Mouse (Mus musculus) heart, adult 11 months (tissue): Measurements from ENCODE around the gene Ptpn5.
A peak's percentile ranks its signal among the peaks of the same experiment; 100 is the strongest.

Source experiments
- DNase-seq: peaks from one replicate; pipeline ENCODE4 v3.0.0; 2022

Ptpn5 gene

DNA sequence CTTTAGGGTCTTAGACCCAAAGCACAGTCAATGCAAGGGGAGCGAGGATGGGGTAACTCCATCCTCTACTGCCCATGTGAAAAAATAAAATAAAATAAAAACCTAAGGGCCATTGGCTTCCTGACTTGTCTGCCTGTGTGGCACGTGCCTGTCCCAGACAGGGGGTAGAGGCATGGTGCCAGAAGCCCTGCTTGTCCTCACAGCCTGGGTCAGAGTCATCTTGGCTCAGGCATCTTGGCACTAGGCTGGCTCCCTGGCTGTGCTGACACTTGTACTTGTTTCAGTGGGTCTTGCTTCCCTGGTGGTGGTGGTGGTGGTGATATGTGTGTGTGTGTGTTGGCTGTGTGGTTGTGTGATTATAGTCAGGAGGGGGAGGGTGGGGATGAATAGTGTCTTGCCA lies 78.8 kb downstream of the Ptpn5 start:
- DNase-seq, result peak; percentile 98

DNA sequence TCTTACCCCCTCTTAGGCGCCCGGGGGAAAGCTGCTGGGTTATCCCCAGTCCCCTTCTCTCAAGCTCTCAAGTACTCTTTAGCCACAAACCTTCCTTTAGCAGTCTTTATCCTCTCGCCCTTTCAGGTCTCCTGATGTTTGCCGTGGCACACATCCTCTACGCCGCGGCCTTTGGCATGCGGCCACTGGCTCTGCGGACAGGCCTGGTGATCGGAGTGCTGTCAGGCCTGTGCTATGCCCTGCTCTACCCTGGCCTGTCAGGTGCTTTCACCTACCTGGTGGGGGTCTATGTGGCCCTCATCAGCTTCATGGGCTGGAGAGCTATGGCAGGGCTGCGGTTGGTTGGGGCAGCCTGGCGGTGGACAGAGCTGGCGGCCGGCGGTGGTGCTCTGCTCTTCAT lies 80.2 kb downstream of the Ptpn5 start:
- peak; percentile 95 for DNase-seq

DNA sequence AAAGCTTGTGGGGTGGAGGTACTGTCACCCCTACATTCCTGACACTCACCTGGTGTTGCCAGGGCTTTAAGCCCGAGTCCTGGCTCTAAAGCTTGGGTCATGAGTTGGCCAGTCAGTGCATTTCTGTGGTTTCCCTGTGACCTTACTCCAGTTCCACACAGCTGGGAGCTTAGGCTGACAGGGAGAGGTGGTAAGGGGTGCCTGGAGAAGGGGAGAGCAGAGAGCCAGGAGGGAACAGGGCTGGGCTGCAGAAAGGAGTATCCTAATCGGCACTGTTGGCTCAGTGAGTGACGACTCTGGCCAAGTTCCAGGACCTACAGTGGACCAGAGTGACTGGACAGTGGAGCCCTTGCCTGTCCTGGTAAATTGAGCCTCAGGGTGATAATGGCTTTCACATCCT lies 81.2 kb downstream of the Ptpn5 start:
- DNase-seq, result peak; percentile 97

DNA sequence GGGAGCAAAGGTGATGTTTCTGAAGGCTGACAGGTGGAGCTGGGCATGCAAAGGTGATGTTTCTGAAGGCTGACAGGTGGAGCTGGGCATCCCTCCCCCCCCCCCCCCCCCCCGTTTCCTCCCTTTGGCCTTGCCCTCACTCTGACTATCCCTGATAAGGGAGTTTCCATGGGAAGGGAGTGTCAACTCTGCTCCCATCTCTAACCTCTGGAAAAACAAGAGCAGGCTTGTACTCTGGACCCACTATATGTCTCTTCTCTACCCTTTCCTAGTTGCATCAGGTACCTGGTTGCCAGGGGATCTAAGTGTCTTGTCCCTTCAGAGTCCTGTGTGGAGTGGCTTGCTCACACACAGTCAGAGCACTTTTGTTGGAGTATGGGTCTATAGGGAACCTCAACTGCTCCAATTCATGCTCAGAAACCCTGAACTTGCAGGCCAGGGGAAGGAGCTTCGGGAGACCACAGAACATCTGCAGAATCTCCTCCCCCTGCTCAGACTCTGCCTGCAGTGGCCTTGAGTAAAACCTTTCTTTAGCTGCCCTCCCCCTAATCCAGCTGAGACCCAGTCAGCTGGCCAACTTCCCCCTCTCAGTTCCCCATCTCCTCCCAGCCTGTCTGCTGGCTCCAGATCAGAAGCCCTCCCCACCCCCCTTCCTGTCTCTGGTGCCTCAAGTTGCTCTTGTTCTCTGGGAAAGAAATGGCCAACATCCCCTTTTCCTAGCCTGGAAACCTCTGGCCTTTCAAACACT lies 81.9 kb downstream of the Ptpn5 start:
- peak; percentile 99 for DNase-seq

DNA sequence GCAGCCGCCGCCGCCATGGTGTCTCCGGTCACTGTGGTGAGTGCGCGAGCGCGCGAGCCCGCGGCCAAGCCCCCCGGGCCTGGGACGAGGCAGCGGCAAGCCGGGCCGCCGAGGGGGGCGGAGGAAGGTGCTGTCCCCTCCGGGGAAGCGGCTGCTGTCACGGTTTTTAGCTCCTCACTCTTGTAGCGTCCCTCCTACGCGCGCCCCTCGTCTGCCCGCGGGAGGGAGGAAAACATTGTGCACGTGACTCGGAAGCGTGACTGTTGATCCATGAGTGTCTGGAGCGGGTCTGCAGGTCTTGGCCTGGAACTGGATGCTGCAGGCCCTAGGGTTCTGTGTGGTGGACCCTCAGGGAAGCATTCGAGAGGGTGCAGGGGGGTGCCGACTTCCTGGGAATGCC lies 82.7 kb downstream of the Ptpn5 start:
- no peak for DNase-seq

GRCm38 (mm10) chr7:47050366-47050765 lies 83.1 kb downstream of the Ptpn5 start, which contains the start of gene Tmem86a:
TSS of gene Tmem86a (plus strand) at chr7:47050601.
- DNase-seq, result peak; percentile 100

- peak; percentile 91 for DNase-seq
Observed at GRCm38 (mm10) chr7:47042823-47043490, 90.5 kb downstream of the Ptpn5 start.

DNA sequence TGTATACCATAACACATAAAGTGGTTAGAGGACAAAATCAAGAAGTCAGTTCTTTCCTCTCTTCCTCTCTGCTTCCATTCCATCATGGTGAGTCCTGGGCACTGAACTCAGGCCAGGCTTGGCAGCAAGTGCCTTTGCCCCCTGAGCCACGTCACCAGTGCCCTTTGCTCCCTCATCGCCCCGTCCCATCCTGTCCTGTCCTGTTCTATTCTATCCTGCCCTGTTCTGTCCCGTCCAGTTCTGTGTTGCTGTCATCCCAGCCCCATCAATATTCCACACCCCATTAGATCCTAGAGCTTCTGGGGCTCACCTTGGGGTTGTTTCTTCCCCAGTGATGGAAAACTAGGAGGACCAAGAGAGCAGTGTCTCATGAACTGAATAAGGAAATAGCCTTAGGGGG lies 91.4 kb downstream of the Ptpn5 start:
- peak; percentile 70 for DNase-seq

- peak; percentile 75 for DNase-seq
Observed at GRCm38 (mm10) chr7:47041706-47042105, 91.8 kb downstream of the Ptpn5 start.

GRCm38 (mm10) chr7:47035426-47035825 lies 98.1 kb downstream of the Ptpn5 start:
- DNase-seq, result peak; percentile 65

DNA sequence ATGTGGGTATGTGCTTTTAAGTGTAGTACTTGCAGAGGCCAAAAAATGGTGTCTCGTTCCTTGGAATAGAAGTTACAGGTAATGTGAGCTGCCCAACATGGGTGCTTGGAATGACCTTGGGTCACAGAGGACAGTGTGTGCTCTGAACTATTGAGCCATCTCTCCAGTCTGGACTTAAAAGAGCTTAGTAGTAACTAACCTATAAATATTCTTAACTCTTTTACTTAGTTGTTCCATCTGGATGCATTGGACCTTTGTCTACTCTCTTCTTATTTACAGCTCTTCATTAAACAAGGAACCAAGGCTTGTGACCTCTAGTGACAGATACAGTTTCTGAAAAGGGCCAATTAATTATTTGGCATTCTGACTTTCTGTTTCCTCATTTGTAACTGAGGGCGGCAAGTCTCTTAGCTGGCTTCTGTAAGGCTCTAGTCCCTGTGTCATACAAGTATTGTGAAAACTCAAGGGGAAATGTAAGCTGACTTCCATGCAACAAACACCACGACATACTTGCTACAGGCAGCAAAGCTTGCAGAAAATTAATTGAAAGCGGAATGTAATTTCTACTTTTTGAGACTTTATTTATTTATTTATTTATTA lies 98.6 kb downstream of the Ptpn5 start:
- DNase-seq, result peak; percentile 46

DNA sequence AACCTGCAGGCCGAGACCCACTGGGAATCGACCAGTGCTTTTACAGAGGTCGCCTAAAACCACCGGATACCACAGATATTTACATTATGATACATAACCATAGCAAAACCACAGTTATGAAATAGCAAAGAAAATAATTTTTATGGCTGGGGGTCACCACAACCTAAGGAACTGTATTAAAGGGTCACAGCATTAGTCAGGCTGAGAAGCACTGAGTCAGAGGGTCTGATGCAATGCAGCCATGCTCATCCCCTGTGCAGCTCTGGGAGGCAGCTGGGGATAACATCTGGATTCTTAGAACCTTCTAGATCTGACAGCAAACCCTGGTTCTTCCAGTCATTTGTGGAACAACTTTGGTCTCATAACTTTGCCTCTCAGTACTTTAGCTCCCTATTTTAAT lies 102.1 kb downstream of the Ptpn5 start:
- peak; percentile 49 for DNase-seq

DNA sequence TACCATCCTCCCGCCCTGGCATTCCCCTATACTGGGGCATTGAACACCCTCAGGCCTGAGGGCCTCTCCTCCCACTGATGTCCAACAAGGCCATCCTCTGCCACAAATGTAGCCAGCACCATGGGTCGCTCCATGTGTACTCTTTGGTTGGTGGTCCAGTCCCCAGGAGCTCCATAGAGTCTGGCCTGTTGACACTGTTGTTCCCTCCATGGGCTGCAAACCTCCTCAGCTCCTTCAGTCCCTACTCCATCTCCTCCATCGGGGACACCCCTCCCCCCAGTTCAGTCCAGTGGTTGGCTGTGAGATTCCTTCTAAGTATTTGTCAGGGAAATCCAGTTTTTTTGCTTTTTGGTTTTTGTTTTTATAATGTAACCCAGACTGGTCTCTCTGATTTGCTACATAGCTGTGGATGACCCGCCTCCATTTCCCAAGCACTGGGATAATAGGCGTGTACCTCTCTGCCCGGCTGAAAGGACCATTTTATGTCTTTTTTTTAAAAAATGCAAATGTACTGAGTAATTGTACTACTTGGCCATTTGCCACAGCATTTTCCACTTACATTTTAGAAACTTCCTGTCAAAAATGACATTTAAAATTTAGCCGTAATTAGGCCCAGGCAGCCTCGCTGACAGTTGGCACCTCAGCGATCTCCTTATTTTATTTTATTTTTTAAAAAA lies 102.8 kb downstream of the Ptpn5 start:
- peak; percentile 65 for DNase-seq
